Mouse (Mus musculus): Measurements from ENCODE around the gene Btbd35f20.
"Not testable (repeated sequence)": the region's sequence is repeated elsewhere in the genome, so short reads cannot be mapped to it uniquely, and the experiment has no call there.

The Btbd35f20 gene

GRCm38 (mm10) chrX:4291145-4291544 is at the start of gene Btbd35f20:
Gene Btbd35f20 (minus strand): TSS chrX:4291245.
- not testable (repeated sequence) for DNase-seq (ENCODE audit: inconsistent age in 2 of 2, low spot score in 1 of 2)

Measured in adrenal gland, adult (tissue).